Mouse (Mus musculus): ENCODE measurements at regions not wholly inside any gene's neighbourhood (a gene's known extent, or its start where the extent isn't known, plus 50 kb on each side); places are given as distances from the start of the nearest gene placed in this dataset.
A peak's percentile ranks its signal among the peaks of the same experiment; 100 is the strongest.

DNA sequence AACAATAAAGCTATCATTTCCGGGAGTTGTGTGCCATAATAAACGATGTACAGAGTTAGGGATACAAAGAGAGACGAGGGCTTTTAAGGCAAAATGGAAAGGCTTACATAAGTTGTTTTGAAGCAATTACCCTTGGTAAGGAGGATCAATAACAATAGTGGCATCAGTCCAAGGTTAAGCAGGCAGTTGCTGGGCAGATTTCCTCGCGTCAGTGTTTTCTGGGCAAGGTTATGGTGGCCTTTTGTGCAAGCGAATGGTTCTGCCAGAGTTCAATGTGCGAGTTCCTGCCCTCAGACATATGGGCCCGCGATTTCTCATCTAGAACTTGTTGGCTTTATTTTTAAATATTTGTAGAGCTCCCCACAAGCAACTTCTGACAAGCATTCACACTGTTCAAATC is 597.7 kb downstream of the Gm19410 start:
- no peak for DNase-seq (ENCODE audit: low spot score)

DNA sequence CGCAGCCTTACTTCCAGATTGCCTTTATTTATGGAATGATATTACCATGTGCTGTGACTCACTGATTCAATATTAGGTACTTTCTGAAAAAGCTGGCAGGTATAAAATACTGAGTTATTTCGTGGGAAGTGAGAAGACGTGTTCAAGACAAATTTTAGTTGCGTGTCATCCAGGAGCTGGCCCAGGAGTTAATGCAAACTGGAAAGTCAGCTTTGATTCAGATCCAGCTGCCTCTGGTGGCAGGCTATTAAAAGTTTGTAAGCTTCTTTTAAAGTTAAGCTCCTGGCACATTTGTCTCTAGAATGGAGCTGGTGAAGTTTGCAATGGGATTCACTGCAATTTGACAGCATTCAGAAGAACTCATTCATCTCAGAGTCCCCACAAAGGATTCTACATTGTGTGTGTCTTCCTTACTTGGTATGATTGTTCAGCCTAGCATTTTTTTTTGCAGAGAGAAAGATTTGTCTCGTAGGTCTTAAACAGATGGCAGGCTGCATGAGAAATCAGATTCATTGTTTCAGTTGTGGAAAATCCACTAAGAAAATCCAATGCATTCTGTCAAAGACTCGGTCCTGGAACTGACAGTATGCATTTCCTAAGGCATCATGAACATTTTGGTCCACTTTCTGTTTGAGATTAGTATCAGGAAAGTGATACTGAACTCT is 599.1 kb downstream of the Gm19410 start:
- DNase-seq (ENCODE audit: low spot score) = no peak

DNA sequence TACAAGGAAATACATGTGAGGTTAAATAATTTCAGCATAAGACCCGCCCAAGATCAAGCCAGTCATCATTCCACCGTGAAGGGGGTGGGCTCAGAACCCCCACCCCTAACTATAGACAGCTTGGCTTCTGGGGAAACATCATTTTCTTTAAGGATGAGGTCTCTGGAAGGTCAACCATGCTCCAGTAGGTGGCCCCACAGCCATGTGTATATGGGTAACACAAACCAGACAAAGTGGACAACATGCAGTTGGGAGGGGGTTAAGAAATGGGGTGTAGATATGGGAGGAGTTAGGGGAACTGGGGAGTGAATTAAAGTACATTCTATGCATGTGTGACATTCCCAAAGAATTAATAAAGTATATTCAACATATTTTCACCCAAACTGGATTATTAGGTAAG is 600.4 kb downstream of the Gm19410 start:
- DNase-seq (ENCODE audit: low spot score) = no peak

GRCm38 (mm10) chr8:36376579-36377350 is 611.2 kb downstream of the Gm19410 start:
- DNase-seq (ENCODE audit: low spot score) = no peak

- peak; percentile 38 for DNase-seq (ENCODE audit: low spot score)
Observed at GRCm38 (mm10) chr8:36394487-36394886, 598.9 kb upstream of the AI429214 start.

GRCm38 (mm10) chr8:36396493-36396892 is 596.9 kb upstream of the AI429214 start:
- DNase-seq (ENCODE audit: low spot score) = no peak

DNA sequence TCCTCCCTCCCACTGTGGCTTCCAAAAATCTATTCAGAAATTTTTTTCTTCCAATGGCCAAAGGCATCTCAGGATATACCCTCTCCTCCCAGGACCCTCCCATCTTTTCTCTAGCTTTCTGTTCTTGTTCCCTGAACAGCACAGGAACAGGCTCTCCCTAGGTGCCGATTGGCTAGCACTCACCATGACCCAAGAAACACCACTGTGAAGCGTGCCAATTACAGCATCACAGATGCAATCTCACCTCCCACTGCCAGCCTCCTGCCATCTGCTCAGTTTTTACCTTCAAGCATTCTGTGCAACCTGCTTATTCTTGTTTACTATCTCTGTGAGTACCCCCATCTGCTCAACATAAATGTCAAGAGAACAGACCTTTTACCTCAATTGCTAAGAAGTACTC is 586.7 kb upstream of the AI429214 start:
- no peak for DNase-seq (ENCODE audit: low spot score)

All from MN1 (cell line).